Mouse (Mus musculus) kidney, adult 2 months (tissue): ENCODE data around the gene Rrbp1. TPM values are rescaled to one million over a fixed set of nuclear protein-coding genes. Genes with fewer than 3 reads are reported as not detected.

Experiments
- DNase-seq: peaks from one replicate; pipeline ENCODE4 v3.0.0; 2021
- H3K27ac ChIP-seq: fragments of 200-500 bp; 2 replicates; pipeline ENCODE4 v1.5.1; 2012; ENCODE audit warnings: low read depth, low read length, control low read depth, inconsistent platforms; ENCODE audit not compliant: insufficient read depth
- H3K27me3 ChIP-seq: fragments of 200-500 bp; replicated peaks from 2 replicates; pipeline ENCODE4 v1.6.1; 2012; ENCODE audit warnings: mild to moderate bottlenecking, moderate library complexity, low read length, inconsistent platforms; ENCODE audit not compliant: control insufficient read depth, insufficient read depth
- H3K36me3 ChIP-seq: fragments of 200-500 bp; 2 replicates; pipeline ENCODE4 v1.6.1; 2012; ENCODE audit warnings: mild to moderate bottlenecking, moderate library complexity, low read length, inconsistent platforms; ENCODE audit not compliant: control insufficient read depth, insufficient read depth
- H3K4me1 ChIP-seq: fragments of 200-500 bp; 2 replicates; pipeline ENCODE4 v1.6.1; 2011; ENCODE audit warnings: low read length; ENCODE audit not compliant: control insufficient read depth, insufficient read depth
- H3K4me3 ChIP-seq: fragments of 200-500 bp; 2 replicates; pipeline ENCODE4 v1.5.1; 2011; ENCODE audit warnings: mild to moderate bottlenecking, low read depth, low read length, control low read depth; ENCODE audit not compliant: insufficient read depth
- CTCF ChIP-seq: fragments of 200-500 bp; conservative IDR thresholded peaks from 2 replicates; pipeline ENCODE4 v1.5.1; 2011; ENCODE audit warnings: low read depth, mild to moderate bottlenecking, control low read depth, low read length, moderate library complexity, mixed read lengths; ENCODE audit not compliant: insufficient read depth, insufficient read length
- POLR2A ChIP-seq: fragments of 200-500 bp; IDR thresholded peaks from one replicate; pipeline ENCODE4 v1.6.1; 2011; ENCODE audit warnings: low read depth, low read length, control low read depth
- WGBS: fragments of 180-500 bp; shearing (Covaris S2); methylation state at CpG from one replicate; pipeline ENCODE4 v1.1.7; 2018; 5-methylcytosine and 5-hydroxymethylcytosine counted together
- polyA plus RNA-seq: library from polyadenylated mRNA; depleted of rRNA; stranded (reverse); fragments of >200 nt; gene quantifications from 2 replicates; pipeline ENCODE4 v1.2.3, GENCODE M21; 2012

Gene Rrbp1
- polyA plus RNA-seq, 1 experiment: 69.2 TPM

- TF ChIP-seq POLR2A: no peak
- no peak for TF ChIP-seq CTCF
- no peak overlapping the region for H3K27ac ChIP-seq
- DNase-seq: no peak
- peaks cover 5% of the 10 kb centered on the region; the same call in 1 of the 2 replicates for H3K36me3 ChIP-seq
- WGBS: 79% methylated on average over 3 of the region's 3 CpGs
- H3K4me3 ChIP-seq: no peak overlapping the region
- H3K27me3 ChIP-seq: no peaks in the 10 kb centered on the region
- H3K4me1 ChIP-seq: peaks cover 5% of the 10 kb centered on the region; the same call in 1 of the 2 replicates
These were observed 63.1 kb downstream of the Rrbp1 start for GRCm38 (mm10) chr2:143947981-143948380.

- Histone ChIP-seq H3K27me3 (no peaks in the 10 kb centered on the region), H3K27ac (no peak overlapping the region), H3K4me1 (peaks cover 5% of the 10 kb centered on the region; the same call in 1 of the 2 replicates), H3K4me3 (no peak overlapping the region), H3K36me3 (peaks cover 5% of the 10 kb centered on the region; the same call in 1 of the 2 replicates)
- no peak for DNase-seq
- 87% methylated on average over 2 of the region's 2 CpGs for WGBS
- no peak for TF ChIP-seq POLR2A
- TF ChIP-seq CTCF: no peak
These were observed 64.7 kb downstream of the Rrbp1 start for GRCm38 (mm10) chr2:143946399-143946798.

- WGBS: 81% methylated on average over 7 of the region's 7 CpGs
- DNase-seq: peak; percentile 71
These were observed 65.5 kb downstream of the Rrbp1 start for GRCm38 (mm10) chr2:143945466-143946075.

GRCm38 (mm10) chr2:143944796-143945195, 66.3 kb downstream of the Rrbp1 start:
- Histone ChIP-seq H3K27me3 (no peaks in the 10 kb centered on the region), H3K27ac (no peak overlapping the region), H3K4me3 (no peak overlapping the region), H3K36me3 (peaks cover 5% of the 10 kb centered on the region; the same call in 1 of the 2 replicates), H3K4me1 (peaks cover 5% of the 10 kb centered on the region; the same call in 1 of the 2 replicates)
- TF ChIP-seq POLR2A (no peak), CTCF (no peak)
- no peak for DNase-seq
- 93% methylated on average over 3 of the region's 3 CpGs for WGBS

More at GRCm38 (mm10) chr2:143945466-143946075, 65.5 kb downstream of the Rrbp1 start:
- peaks cover 5% of the 10 kb centered on the region; the same call in 1 of the 2 replicates for H3K36me3 ChIP-seq
- H3K27me3 ChIP-seq: no peaks in the 10 kb centered on the region
- TF ChIP-seq POLR2A (no peak), CTCF (peak; percentile 77)
- H3K27ac ChIP-seq: no peak overlapping the region
- no peak overlapping the region for H3K4me3 ChIP-seq
- peaks cover 5% of the 10 kb centered on the region; the same call in 1 of the 2 replicates for H3K4me1 ChIP-seq

GRCm38 (mm10) chr2:143940406-143940805, 70.7 kb downstream of the Rrbp1 start:
- Histone ChIP-seq H3K4me3 (no peak overlapping the region), H3K36me3 (no peaks in the 10 kb centered on the region; the same call in 1 of the 2 replicates), H3K27me3 (no peaks in the 10 kb centered on the region), H3K4me1 (peaks cover 3% of the 10 kb centered on the region; the same call in 1 of the 2 replicates), H3K27ac (no peak overlapping the region)
- TF ChIP-seq POLR2A (no peak), CTCF (no peak)
- DNase-seq: no peak
- WGBS: 61% methylated on average over 5 of the region's 5 CpGs

GRCm38 (mm10) chr2:143937861-143938260, 73.2 kb downstream of the Rrbp1 start:
- no peaks in the 10 kb centered on the region for H3K27me3 ChIP-seq
- no peak for DNase-seq
- H3K36me3 ChIP-seq: no peaks in the 10 kb centered on the region; the same call in 1 of the 2 replicates
- WGBS: 54% methylated on average over 2 of the region's 2 CpGs
- TF ChIP-seq CTCF (no peak), POLR2A (no peak)
- H3K4me1 ChIP-seq: peaks cover 4% of the 10 kb centered on the region; the same call in 1 of the 2 replicates
- H3K27ac ChIP-seq: no peak overlapping the region
- H3K4me3 ChIP-seq: no peak overlapping the region

GRCm38 (mm10) chr2:143934439-143934838, 76.6 kb downstream of the Rrbp1 start:
- 81% methylated on average over 8 of the region's 8 CpGs for WGBS
- Histone ChIP-seq H3K27ac (no peak overlapping the region), H3K27me3 (no peaks in the 10 kb centered on the region), H3K36me3 (no peaks in the 10 kb centered on the region; the same call in 1 of the 2 replicates), H3K4me3 (no peak overlapping the region), H3K4me1 (peaks cover 12% of the 10 kb centered on the region)
- DNase-seq: no peak
- no peak for TF ChIP-seq POLR2A
